Mouse (Mus musculus) thymus, adult 18-20 months (tissue): ENCODE results near the gene Zbtb20.

Source experiments
- DNase-seq, 2 experiments: peaks; one replicate each; pipeline ENCODE4 v3.0.0; 2022; ENCODE audit warnings: mixed read lengths in 2 of 2

Zbtb20 gene

DNA sequence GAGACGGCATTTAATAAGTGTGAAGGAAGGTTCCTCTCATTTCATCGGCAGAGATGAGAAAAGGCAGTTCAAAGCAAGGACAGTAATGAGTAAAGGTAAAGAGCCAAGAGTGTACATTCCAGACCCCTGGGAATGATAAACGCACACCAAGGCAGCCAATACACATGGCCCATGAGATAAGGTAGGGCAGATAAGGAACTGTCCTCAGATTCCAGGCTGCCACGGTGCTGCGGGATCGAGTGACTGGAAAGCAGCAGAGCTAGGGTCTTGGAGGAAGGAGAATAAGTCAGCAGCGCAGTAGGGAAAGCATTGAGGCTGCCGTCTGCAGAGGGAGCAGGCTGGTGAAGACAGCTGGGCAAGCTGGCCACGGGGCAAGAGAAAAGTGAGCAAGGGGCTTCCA is 699.8 kb downstream of the Zbtb20 start:
- DNase-seq, result no peak

GRCm38 (mm10) chr16:43577399-43577798 is 701.7 kb downstream of the Zbtb20 start:
- no peak for DNase-seq

GRCm38 (mm10) chr16:43578351-43578750 is 702.7 kb downstream of the Zbtb20 start:
- no peak for DNase-seq

GRCm38 (mm10) chr16:43579111-43579510 is 703.4 kb downstream of the Zbtb20 start:
- DNase-seq, result no peak

- no peak for DNase-seq
Measured at GRCm38 (mm10) chr16:43580321-43580822, 704.7 kb downstream of the Zbtb20 start.

DNA sequence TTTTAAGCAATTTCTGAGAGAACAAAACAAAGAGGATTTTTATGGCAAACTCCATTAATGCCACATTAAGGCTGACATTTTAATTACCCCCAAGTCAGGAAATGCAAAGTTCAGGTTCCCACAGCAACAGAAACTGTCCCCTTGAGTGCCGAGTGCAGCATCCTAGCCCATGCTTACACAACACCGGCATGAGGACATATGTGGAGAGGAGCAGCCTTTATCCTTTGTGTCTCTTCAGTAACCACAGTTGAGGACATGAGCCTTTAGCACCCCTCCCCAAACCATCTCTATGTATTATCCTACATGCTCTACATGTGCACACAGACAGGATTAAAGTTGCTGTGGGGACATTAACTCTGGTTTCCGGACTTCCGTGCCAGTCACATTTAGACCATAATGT is 705.9 kb downstream of the Zbtb20 start:
- no peak for DNase-seq

DNA sequence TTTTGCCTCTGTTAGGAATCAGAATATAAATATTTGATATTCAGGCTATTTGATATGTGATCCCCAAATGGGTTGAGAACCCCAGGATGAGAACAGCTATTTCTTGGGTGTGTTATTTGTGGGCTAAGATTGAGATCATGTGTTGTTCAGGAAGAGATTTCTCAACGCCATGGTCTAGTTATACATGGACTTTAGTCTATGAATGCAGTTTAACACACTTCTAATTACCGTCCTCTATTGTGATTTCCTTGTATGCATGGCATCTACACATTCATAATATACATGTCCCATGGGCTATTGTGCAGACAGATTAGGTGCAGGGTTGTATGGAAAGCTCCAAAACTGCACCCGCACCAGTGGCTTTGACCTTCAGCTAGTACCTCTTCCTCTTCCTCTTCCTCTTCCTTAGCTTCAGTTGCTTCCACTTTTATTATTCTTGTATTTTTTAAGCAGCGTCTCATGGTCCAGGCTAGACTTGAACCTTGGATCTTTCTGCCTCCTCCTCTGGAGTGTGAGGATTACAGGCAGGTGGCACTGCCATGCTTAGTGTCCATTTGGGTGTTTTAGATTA is 711.3 kb downstream of the Zbtb20 start:
- DNase-seq, result no peak

DNA sequence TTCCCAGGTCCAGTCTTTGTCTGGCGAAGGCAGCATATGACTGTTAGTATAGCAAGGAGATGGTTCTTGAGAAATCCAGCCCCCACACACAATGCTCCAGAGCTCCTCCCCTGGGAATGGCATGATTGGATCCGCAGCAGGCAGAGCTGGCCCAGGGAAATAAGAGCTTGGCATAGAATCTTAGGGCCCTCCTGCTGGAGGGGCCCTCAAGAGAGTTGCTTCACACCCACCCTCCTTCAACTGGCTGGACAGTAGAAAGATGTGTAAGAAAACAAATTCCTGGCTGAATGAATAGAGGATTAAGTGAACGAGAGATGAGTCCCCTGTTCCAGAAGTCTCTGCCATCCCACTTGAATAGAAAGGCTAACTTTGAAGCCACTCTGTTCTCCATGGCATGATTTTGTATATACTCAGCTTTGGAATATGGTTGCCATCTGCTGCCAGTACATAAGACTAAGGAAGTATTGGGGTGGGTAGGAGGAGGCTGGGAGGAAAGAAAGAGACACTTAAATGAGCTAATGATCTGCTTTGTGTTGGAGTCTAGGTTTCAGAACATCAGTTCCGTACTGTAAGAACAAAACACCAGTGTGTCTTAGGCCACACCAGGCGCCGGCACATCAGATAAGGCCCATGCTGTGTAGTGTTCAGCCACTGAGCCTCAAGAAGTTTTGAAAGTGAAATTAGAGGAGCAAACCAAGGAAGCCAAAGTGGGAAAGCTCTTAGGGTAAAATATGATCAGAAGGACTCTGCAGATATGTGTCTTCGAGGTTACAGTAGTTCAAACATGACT is 715.2 kb downstream of the Zbtb20 start:
- DNase-seq, result no peak

- no peak for DNase-seq
Measured at GRCm38 (mm10) chr16:43592062-43592461, 716.4 kb downstream of the Zbtb20 start.

GRCm38 (mm10) chr16:43592801-43593200 is 717.1 kb downstream of the Zbtb20 start:
- no peak for DNase-seq

DNA sequence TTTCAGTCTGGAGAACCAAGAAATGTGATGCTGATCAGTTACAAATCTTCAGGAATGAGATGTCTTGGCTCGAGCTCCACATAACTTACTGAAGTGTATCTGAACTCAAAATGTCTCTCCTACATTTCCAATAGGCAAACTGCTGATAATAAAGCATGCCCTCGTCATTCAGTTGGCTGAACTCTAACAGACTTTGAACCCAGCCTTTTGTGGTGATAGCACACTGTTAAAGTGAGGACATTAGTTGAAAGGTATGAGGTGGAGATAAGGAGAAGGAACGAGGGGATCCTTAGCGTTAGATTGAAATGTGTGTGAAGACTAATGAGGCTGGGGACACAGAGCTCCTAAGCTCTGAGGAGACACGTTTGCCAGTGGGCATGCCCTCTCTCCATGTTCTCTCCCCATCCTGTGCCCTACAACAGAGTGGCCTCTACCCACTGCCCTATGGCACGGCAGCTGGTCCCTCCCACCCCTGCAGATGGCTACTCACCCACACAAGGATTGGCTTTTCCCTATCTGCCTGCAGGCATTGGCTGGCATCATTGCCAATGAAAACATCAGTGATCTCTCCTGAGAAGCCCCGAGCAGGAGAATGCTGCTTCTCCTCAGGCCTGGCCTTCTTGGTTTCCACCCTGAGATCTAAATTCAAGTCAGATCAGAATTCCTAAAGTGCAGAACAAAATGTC is 721.8 kb downstream of the Zbtb20 start:
- no peak for DNase-seq

DNA sequence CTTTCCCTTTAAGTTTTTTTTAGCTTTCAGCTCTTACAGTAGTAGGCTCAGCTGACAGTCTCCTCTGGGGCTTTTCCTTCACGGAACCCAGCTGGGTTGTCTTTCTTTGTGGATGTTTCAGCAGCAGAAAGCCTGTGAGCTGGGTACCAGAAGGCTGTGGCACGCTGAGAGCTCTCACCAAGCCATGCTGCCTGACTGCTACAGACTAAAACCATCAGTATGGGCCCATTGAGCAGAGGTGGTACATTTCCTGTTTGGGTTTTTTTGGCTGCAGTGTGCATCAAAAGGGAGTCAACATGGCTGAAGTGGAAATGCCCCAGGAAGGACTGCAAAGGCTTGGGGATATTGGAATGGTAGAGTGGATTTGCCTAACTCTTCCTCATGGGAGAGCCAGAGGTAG is 724.0 kb downstream of the Zbtb20 start:
- no peak for DNase-seq

DNA sequence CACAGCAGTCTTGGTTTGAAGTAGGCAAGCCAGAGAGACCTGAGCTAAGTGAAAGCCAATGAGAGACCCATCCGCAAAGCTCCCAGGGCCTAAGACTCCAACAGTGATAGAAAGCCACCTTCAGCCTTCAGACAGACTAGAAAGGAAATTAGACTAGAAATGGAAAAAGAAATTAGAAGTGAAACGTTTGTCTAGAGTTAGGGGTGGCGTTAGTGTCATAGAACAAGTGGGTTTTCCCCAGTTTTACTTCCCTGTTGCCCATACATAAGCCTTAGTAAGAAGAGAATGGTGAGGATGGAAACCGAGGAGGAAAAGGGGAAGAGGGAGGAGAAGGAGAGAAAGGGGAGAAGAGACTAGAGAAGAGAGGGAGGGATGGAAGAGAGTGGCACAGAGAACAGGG is 726.9 kb downstream of the Zbtb20 start:
- no peak for DNase-seq

DNA sequence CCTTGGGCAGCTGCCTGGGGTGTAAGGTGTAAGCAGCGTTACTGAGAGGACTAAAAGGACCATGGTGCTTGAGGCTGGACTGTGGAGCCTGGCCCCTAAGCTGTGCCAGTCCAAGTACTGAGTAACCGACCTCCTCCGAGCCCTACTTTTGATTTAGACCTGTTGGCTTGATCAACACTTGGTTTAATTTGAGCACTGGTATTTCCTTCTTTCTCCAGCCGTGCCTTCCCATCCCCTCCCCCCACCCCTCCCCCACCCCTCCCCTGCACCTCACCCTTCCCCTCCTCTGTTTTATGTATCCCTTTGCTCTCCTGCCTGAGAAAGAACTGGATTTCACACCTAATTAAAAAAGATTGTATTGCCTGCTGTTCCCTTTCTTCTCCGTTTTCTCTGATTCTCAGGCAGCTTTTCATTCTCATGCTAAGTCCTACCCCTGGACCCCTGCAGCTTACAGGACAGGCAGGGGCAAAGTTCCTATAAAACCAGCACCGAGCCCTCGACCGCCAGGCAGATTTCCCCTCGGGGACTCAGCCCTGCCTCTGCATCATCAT is 728.0 kb downstream of the Zbtb20 start:
- DNase-seq, result no peak

- no peak for DNase-seq
Measured at GRCm38 (mm10) chr16:43604399-43605013, 728.8 kb downstream of the Zbtb20 start.

DNA sequence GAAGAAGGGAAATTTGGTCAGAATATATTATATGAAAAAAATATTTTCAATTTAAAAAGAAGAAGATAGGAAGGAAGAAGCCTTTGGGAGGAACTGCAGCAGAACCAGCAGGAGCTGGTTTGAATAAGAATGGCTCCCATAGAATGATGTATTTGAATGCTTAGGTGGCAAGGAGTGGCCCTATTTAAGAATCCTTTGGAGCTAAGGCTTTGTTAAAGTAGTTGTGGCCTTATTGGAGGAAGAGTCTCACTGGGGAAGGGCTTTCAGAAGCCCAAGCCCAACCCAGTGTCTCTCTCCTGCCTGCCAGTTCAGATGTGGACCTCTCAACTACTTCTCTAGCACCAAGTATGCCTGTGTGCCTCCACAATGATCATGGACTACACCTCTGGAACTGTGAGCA is 731.4 kb downstream of the Zbtb20 start:
- DNase-seq, result no peak

GRCm38 (mm10) chr16:43608066-43608465 is 732.4 kb downstream of the Zbtb20 start:
- DNase-seq, result no peak

- DNase-seq, result no peak
Measured at GRCm38 (mm10) chr16:43610375-43610774, 734.7 kb downstream of the Zbtb20 start.

DNA sequence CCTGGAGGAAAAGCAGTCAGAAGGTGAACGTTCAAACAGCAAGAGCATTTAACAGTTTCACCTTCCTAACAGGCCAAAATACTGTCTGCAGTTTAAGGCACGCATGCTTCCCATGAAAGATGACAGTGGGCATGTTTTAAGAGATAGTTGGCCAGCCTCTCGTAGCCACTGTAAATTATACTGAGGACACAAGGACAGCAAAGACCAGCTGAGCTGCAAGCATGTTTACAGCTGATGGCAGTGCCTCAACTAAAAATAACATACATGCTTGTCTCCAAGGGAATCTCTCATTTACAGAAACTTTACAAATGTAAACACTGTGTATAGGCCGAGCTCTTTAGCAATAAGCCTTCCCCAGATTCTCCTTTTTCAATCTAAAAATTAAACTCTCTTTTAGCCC is 740.7 kb downstream of the Zbtb20 start:
- DNase-seq, result no peak

GRCm38 (mm10) chr16:43617346-43617745 is 741.7 kb downstream of the Zbtb20 start:
- DNase-seq, result no peak

DNA sequence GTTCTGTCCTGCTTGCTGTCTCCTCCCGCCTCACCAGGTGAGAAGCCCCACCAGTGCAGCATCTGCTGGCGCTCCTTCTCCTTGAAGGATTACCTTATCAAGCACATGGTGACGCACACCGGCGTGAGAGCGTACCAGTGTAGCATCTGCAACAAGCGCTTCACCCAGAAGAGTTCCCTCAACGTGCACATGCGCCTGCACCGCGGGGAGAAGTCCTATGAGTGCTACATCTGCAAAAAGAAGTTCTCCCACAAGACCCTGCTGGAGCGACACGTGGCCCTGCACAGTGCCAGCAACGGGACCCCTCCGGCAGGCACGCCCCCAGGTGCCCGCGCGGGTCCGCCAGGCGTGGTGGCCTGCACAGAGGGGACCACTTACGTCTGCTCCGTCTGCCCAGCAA is 742.6 kb downstream of the Zbtb20 start:
- DNase-seq, result no peak

GRCm38 (mm10) chr16:43619277-43619676 is 743.6 kb downstream of the Zbtb20 start:
- DNase-seq, result no peak

DNA sequence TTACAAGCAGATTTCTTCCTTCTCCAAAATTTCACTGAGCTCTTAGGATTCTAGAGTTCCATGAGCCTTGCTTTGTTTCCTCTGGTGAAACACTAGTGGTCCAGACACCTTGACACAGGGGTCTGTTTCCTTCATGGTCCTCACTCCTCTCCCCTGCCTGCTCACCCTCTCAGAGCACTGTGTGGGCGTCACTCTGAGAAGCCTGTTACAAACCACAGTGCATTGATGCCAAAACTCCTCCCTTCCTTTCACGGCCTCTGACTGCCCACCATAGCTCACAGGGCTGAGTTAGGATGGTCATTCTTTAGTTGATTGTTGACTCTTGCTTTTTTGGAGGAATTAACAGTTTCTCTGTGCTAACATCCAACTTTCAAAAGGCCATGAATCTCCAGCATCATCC is 744.7 kb downstream of the Zbtb20 start:
- DNase-seq, result no peak
